Mouse (Mus musculus): ENCODE measurements at regions not wholly inside any gene's neighbourhood (a gene's known extent, or its start where the extent isn't known, plus 50 kb on each side); places are given as distances from the start of the nearest gene placed in this dataset.
"Not testable (repeated sequence)": the region's sequence is repeated elsewhere in the genome, so short reads cannot be mapped to it uniquely, and the experiment has no call there.

DNA sequence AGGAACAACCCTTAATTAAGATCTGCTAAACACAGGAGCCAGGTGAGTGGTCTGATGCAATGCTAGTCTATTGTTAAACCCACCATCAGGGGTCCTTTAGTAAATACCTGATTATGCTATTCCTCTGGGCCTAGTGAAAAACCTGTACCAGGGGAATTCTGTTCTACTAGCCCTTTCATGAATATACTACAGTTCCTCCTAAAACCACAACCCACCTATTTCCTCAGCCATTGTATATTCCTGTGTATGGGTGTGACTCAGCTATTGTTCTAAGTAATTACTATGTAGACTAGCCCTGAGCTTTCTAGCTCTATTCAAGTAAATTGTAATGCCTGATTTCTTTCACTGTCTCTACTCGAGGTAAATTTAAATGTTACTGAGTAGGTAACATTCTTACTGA lies 57.0 kb upstream of the Egfem1 start:
- not testable (repeated sequence) for DNase-seq (ENCODE audit: low read depth)

- no peak for DNase-seq (ENCODE audit: low read depth)
These were observed 54.1 kb upstream of the Egfem1 start for GRCm38 (mm10) chr3:29027726-29028125.

DNA sequence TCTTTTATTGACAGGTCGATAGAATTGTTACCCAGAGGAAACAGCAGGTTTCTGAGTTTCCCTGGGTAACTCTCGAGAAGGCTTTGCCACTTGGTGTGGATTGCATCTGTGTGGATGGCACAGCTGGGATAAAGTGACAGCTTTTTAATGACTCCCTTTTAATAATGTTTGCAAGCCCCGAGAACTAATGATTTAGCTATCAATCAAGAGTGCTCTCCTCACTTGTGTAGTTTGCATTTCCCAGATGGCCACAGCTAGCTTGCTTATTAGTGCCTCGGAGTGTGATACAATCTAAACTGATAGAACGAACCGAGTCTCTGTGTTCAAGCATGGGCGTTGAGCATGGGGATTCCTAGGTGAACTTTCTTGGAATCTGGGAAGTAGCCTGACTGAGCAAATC lies 51.0 kb upstream of the Egfem1 start:
- no peak for DNase-seq (ENCODE audit: low read depth)

DNA sequence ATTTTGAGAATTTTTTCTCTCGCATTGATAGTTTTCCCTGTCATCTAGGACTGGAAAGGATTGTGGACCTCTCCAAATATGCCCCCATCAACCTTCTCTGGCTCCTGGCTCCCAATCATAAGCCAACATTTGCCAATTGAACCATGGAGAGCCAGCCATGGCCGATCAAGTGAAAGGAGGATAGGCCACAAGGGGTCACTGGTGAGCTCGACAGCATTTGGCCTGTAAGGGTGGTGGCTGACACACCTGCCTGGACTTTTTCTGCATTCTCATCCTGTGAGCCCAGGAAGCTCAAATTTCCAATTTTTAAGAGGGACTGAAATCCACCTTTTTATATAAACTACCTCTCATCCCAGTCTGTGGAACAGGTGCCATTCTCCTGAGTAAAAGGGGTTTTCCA lies 50.0 kb upstream of the Egfem1 start:
- peak; percentile 35 for DNase-seq (ENCODE audit: low read depth)

All from NIH3T3 (cell line).